Mouse (Mus musculus) adrenal gland, postnatal 14 days (tissue): Measurements from ENCODE around the gene Atp13a5. TPM values are rescaled to one million over a fixed set of nuclear protein-coding genes. Genes with fewer than 3 reads are reported as not detected.

ENCODE experiments used
- DNase-seq: peaks from one replicate; pipeline ENCODE4 v3.0.0; 2021; ENCODE audit warnings: mixed read lengths
- total RNA-seq: library from RNA; stranded (reverse); gene quantifications from 2 replicates; pipeline ENCODE4 v1.2.3, GENCODE M21; 2021

The Atp13a5 gene
- total RNA-seq, 1 experiment from 2014 or later = not detected

GRCm38 (mm10) chr16:29205581-29205980 lies 173.0 kb downstream of the Atp13a5 start:
- DNase-seq = no peak

- no peak for DNase-seq
Observed at GRCm38 (mm10) chr16:29204875-29205274, 173.7 kb downstream of the Atp13a5 start.

- no peak for DNase-seq
Observed at GRCm38 (mm10) chr16:29201146-29201545, 177.4 kb downstream of the Atp13a5 start.

- DNase-seq = no peak
Observed at GRCm38 (mm10) chr16:29198461-29198860, 180.1 kb downstream of the Atp13a5 start.

- DNase-seq = peak; percentile 31
Observed at GRCm38 (mm10) chr16:29195156-29195555, 183.4 kb downstream of the Atp13a5 start.

- no peak for DNase-seq
Observed at GRCm38 (mm10) chr16:29193981-29194380, 184.6 kb downstream of the Atp13a5 start.

GRCm38 (mm10) chr16:29192911-29193310 lies 185.6 kb downstream of the Atp13a5 start:
- no peak for DNase-seq

Other genes with a start within 250 kb of the Atp13a5 start
- 1.0 TPM in 2 replicates for gene Hrasls, start 169.0 kb downstream of the Atp13a5 start, total RNA-seq
- gene Atp13a4, start 166.1 kb upstream of the Atp13a5 start, total RNA-seq = 0.30 and 0.64 TPM in 2 replicates
- 101 and 104 TPM in 2 replicates for gene Opa1, start 200.6 kb upstream of the Atp13a5 start, total RNA-seq